ENCODE assay signal across 11 mouse cellular contexts in genomic region chr2:30706036-30706435, GRCm38 (mm10).
DNase-seq lines count a peak whose midpoint lies in the region; ATAC-seq and TF ChIP-seq lines count a peak whose summit lies in the region.
"Had no signal": no experiment of that assay in that cellular context is flagged by ENCODE, and none has a peak within 500 bp of the region (broad histone marks: within the 10 kb centered on the region; RNA-seq: fewer than 3 reads in every experiment).

No protein-coding gene starts in this region.

- H3K36me3 ChIP-seq in forebrain, embryonic 12.5 days (replicated peaks): no peaks in the 10 kb centered on the region
- no peaks in the 10 kb centered on the region for H3K36me3 ChIP-seq in forebrain, embryonic 11.5 days (ENCODE audit: control insufficient read depth, insufficient read depth, low read length)
- H3K36me3 ChIP-seq in kidney, embryonic 16.5 days (ENCODE audit: insufficient read depth, low read length): no peaks in the 10 kb centered on the region
- no peaks in the 10 kb centered on the region for H3K36me3 ChIP-seq in intestine, postnatal 0 days (ENCODE audit: control insufficient read depth, insufficient read depth)

- TF ChIP-seq CTCF in intestine, postnatal 0 days (IDR thresholded peaks at IDR 0.05; ENCODE audit: low read depth): no peak

- H3K27me3 ChIP-seq in forebrain, embryonic 12.5 days: no peaks in the 10 kb centered on the region
- no peaks in the 10 kb centered on the region for H3K27me3 ChIP-seq in forebrain, embryonic 11.5 days (ENCODE audit: control insufficient read depth, insufficient read depth, low read length)
- no peaks in the 10 kb centered on the region for H3K27me3 ChIP-seq in kidney, embryonic 16.5 days (ENCODE audit: insufficient read depth, low read length)
- no peaks in the 10 kb centered on the region for H3K27me3 ChIP-seq in intestine, postnatal 0 days (replicated peaks; ENCODE audit: control insufficient read depth, insufficient read depth, low read length)

- 0 out of 2 replicates have a peak overlapping the region, but pooled peaks have one; percentile 19 for H3K27ac ChIP-seq in forebrain, embryonic 12.5 days
- no peak overlapping the region for H3K27ac ChIP-seq in forebrain, embryonic 11.5 days (ENCODE audit: low read depth, low read length)
- H3K27ac ChIP-seq in kidney, embryonic 16.5 days (ENCODE audit: low read length): peak overlapping the region; percentile 100
- 0 out of 2 replicates have a peak overlapping the region, but pooled peaks have one; percentile 46 for H3K27ac ChIP-seq in intestine, postnatal 0 days (ENCODE audit: low read depth, low read length)
- H3K27ac ChIP-seq: liver, embryonic 14.5 days had no signal

- H3K4me2 ChIP-seq in forebrain, embryonic 12.5 days: no peak overlapping the region
- H3K4me2 ChIP-seq in forebrain, embryonic 11.5 days (ENCODE audit: low read depth, low read length, severe bottlenecking): no peak overlapping the region
- H3K4me2 ChIP-seq in kidney, embryonic 16.5 days (replicated peaks; ENCODE audit: low read depth, low read length): no peak overlapping the region
- no peak overlapping the region for H3K4me2 ChIP-seq in intestine, postnatal 0 days (replicated peaks; ENCODE audit: low read depth)

- no peak for ATAC-seq in forebrain, embryonic 12.5 days (ENCODE audit: low FRiP score)
- no peak for ATAC-seq in forebrain, embryonic 11.5 days (replicated peaks; ENCODE audit: low FRiP score)
- no peak for ATAC-seq in kidney, embryonic 16.5 days (ENCODE audit: low FRiP score, low TSS enrichment)
- ATAC-seq in intestine, postnatal 0 days: no peak

- H3K4me3 ChIP-seq in forebrain, embryonic 12.5 days (replicated peaks): no peak overlapping the region
- H3K4me3 ChIP-seq in forebrain, embryonic 11.5 days (ENCODE audit: low read depth, low read length): no peak overlapping the region
- no peak overlapping the region for H3K4me3 ChIP-seq in kidney, embryonic 16.5 days (ENCODE audit: low read length)
- H3K4me3 ChIP-seq in intestine, postnatal 0 days (ENCODE audit: low read depth, low read length): no peak overlapping the region
- H3K4me3 ChIP-seq: erythroblast, embryonic 14.5 days had no signal

- H3K4me1 ChIP-seq in forebrain, embryonic 12.5 days: peaks cover 54% of the 10 kb centered on the region
- peaks cover 32% of the 10 kb centered on the region for H3K4me1 ChIP-seq in forebrain, embryonic 11.5 days (replicated peaks; ENCODE audit: control insufficient read depth, insufficient read depth, low read length)
- H3K4me1 ChIP-seq in kidney, embryonic 16.5 days (ENCODE audit: insufficient read depth, low read length): peaks cover 52% of the 10 kb centered on the region
- H3K4me1 ChIP-seq in intestine, postnatal 0 days (replicated peaks; ENCODE audit: control insufficient read depth, insufficient read depth, low read length): peaks cover 4% of the 10 kb centered on the region; the same call in 1 of the 2 replicates

- peaks cover 4% of the 10 kb centered on the region; the same call in 1 of the 2 replicates for H3K9me3 ChIP-seq in forebrain, embryonic 12.5 days
- H3K9me3 ChIP-seq in forebrain, embryonic 11.5 days (ENCODE audit: control insufficient read depth, low read length): no peaks in the 10 kb centered on the region
- H3K9me3 ChIP-seq in kidney, embryonic 16.5 days (ENCODE audit: low read length): peaks cover 3% of the 10 kb centered on the region; the same call in 1 of the 2 replicates
- H3K9me3 ChIP-seq in intestine, postnatal 0 days (ENCODE audit: control insufficient read depth): no peaks in the 10 kb centered on the region

- 71% methylated on average over 5 of the region's 5 CpGs for WGBS in forebrain, embryonic 12.5 days
- 69% methylated on average over 5 of the region's 5 CpGs for WGBS in forebrain, embryonic 11.5 days
- WGBS in kidney, embryonic 16.5 days: 77% methylated on average over 5 of the region's 5 CpGs
- 80% methylated on average over 5 of the region's 5 CpGs for WGBS in intestine, postnatal 0 days

- no peak for DNase-seq in forebrain, embryonic 11.5 days (ENCODE audit: low spot score)
- DNase-seq in kidney, adult 11 months: no peak
- peak; percentile 25 for DNase-seq in NIH3T3 (ENCODE audit: low read depth)
- no peak for DNase-seq in right cerebral cortex, postnatal 4 days
- no peak for DNase-seq in left cerebral cortex, adult 8-10 months (ENCODE audit: low spot score in 2 of 2)
- DNase-seq: right cerebral cortex, postnatal 25 days had no signal

- no peak overlapping the region for H3K9ac ChIP-seq in forebrain, embryonic 12.5 days
- H3K9ac ChIP-seq in forebrain, embryonic 11.5 days (ENCODE audit: low read length): no peak overlapping the region
- no peak overlapping the region for H3K9ac ChIP-seq in kidney, embryonic 16.5 days (replicated peaks; ENCODE audit: low read length)
- no peak overlapping the region for H3K9ac ChIP-seq in intestine, postnatal 0 days (ENCODE audit: low read depth, low read length)
- H3K9ac ChIP-seq: liver, embryonic 14.5 days had no signal
